Mouse (Mus musculus) gonadal fat pad, adult 2 months (tissue): ENCODE results near the gene Lingo2. TPM values are rescaled to one million over a fixed set of nuclear protein-coding genes. Genes with fewer than 3 reads are reported as not detected.

ENCODE experiments used
- DNase-seq: peaks from one replicate; pipeline ENCODE4 v3.0.0-alpha.2; 2012; ENCODE audit warnings: low read depth
- polyA plus RNA-seq: library from polyadenylated mRNA; depleted of rRNA; stranded (reverse); fragments of >200 nt; gene quantifications from 2 replicates; pipeline ENCODE4 v1.2.3, GENCODE M21; 2012

Gene Lingo2
- polyA plus RNA-seq, 1 experiment = not detected

GRCm38 (mm10) chr4:36560997-36561396, 390.6 kb downstream of the Lingo2 start:
- no peak for DNase-seq

GRCm38 (mm10) chr4:36540664-36541360, 410.7 kb downstream of the Lingo2 start:
- DNase-seq = no peak

- no peak for DNase-seq
Observed at GRCm38 (mm10) chr4:36533895-36534294, 417.7 kb downstream of the Lingo2 start.

GRCm38 (mm10) chr4:36490255-36490654, 461.3 kb downstream of the Lingo2 start:
- no peak for DNase-seq

GRCm38 (mm10) chr4:36435211-36435610, 516.3 kb downstream of the Lingo2 start:
- DNase-seq = no peak

GRCm38 (mm10) chr4:36426192-36426591, 525.4 kb downstream of the Lingo2 start:
- DNase-seq = no peak

- DNase-seq = no peak
Observed at GRCm38 (mm10) chr4:36407350-36407749, 544.2 kb downstream of the Lingo2 start.

- DNase-seq = no peak
Observed at GRCm38 (mm10) chr4:36368925-36369324, 582.6 kb downstream of the Lingo2 start.

GRCm38 (mm10) chr4:36354401-36354800, 597.1 kb downstream of the Lingo2 start:
- DNase-seq = no peak

- no peak for DNase-seq
Observed at GRCm38 (mm10) chr4:36331741-36332140, 619.8 kb downstream of the Lingo2 start.

GRCm38 (mm10) chr4:36325603-36326002, 625.9 kb downstream of the Lingo2 start:
- no peak for DNase-seq

- no peak for DNase-seq
Observed at GRCm38 (mm10) chr4:36313067-36313466, 638.5 kb downstream of the Lingo2 start.

- no peak for DNase-seq
Observed at GRCm38 (mm10) chr4:36311431-36311830, 640.1 kb downstream of the Lingo2 start.

- DNase-seq = no peak
Observed at GRCm38 (mm10) chr4:36305228-36305627, 646.3 kb downstream of the Lingo2 start.

GRCm38 (mm10) chr4:36289701-36290053, 661.9 kb downstream of the Lingo2 start:
- no peak for DNase-seq

- no peak for DNase-seq
Observed at GRCm38 (mm10) chr4:36288813-36289700, 662.5 kb downstream of the Lingo2 start.

- DNase-seq = no peak
Observed at GRCm38 (mm10) chr4:36262436-36263169, 688.9 kb downstream of the Lingo2 start.

- DNase-seq = no peak
Observed at GRCm38 (mm10) chr4:36186231-36186922, 765.2 kb downstream of the Lingo2 start.

GRCm38 (mm10) chr4:36183643-36184042, 767.9 kb downstream of the Lingo2 start:
- DNase-seq = no peak

- no peak for DNase-seq
Observed at GRCm38 (mm10) chr4:36170099-36170498, 781.4 kb downstream of the Lingo2 start.

- no peak for DNase-seq
Observed at GRCm38 (mm10) chr4:36131341-36131740, 820.2 kb downstream of the Lingo2 start.

GRCm38 (mm10) chr4:36095482-36095881, 856.1 kb downstream of the Lingo2 start:
- DNase-seq = no peak
